Mouse (Mus musculus) inflammation-experienced regulatory T-cells, adult 6 months (primary cell): ENCODE results near the gene Trim45. TPM values are rescaled to one million over a fixed set of nuclear protein-coding genes. Genes with fewer than 3 reads are reported as not detected.
A peak's percentile ranks its signal among the peaks of the same experiment; 100 is the strongest.

Experiments used
- ATAC-seq: one replicate; pipeline ENCODE4 v1.8.0; 2017
- polyA plus RNA-seq, 3 experiments: library from polyadenylated mRNA; unstranded; fragments of 100-300 nt; shearing (Covaris generic); gene quantifications; one replicate each; pipeline ENCODE4 v1.2.1; 2017

The Trim45 gene
- polyA plus RNA-seq, 3 experiments from 2014 or later: 1.0 to 1.3 (median 1.1) TPM

- ATAC-seq: no peak
Measured at GRCm38 (mm10) chr3:100931332-100932076, 9.5 kb downstream of the Trim45 start.

- no peak for ATAC-seq
Measured at GRCm38 (mm10) chr3:100932077-100932944, 10.3 kb downstream of the Trim45 start.

- no peak for ATAC-seq
Measured at GRCm38 (mm10) chr3:100935521-100935920, 13.5 kb downstream of the Trim45 start.

- ATAC-seq: no peak
Measured at GRCm38 (mm10) chr3:100936201-100936600, 14.2 kb downstream of the Trim45 start.

GRCm38 (mm10) chr3:100938211-100938610 is 16.2 kb downstream of the Trim45 start:
- no peak for ATAC-seq

- no peak for ATAC-seq
Measured at GRCm38 (mm10) chr3:100940496-100941037, 18.6 kb downstream of the Trim45 start.

- no peak for ATAC-seq
Measured at GRCm38 (mm10) chr3:100947286-100947685, 25.3 kb downstream of the Trim45 start.

- ATAC-seq: no peak
Measured at GRCm38 (mm10) chr3:100951531-100951930, 29.5 kb downstream of the Trim45 start.

- no peak for ATAC-seq
Measured at GRCm38 (mm10) chr3:100954616-100955015, 32.6 kb downstream of the Trim45 start.

- no peak for ATAC-seq
Measured at GRCm38 (mm10) chr3:100961007-100961406, 39.0 kb downstream of the Trim45 start.

- no peak for ATAC-seq
Measured at GRCm38 (mm10) chr3:100961501-100961900, 39.5 kb downstream of the Trim45 start.

GRCm38 (mm10) chr3:100963849-100964542 is 42.0 kb downstream of the Trim45 start:
- ATAC-seq: no peak

GRCm38 (mm10) chr3:100969176-100969917 is 47.3 kb downstream of the Trim45 start, which contains the start of gene Ttf2:
Gene Ttf2 (minus strand): TSS chr3:100969663.
- peak; percentile 100 for ATAC-seq

- peak; percentile 37 for ATAC-seq
Measured at GRCm38 (mm10) chr3:100973906-100974305, 51.9 kb downstream of the Trim45 start.

- no peak for ATAC-seq
Measured at GRCm38 (mm10) chr3:100979290-100979689, 57.3 kb downstream of the Trim45 start.

Other genes starting within 250 kb of the Trim45 start
- gene Man1a2, start 236.7 kb upstream of the Trim45 start, polyA plus RNA-seq: 10 to 100 TPM; 18.4 to 32.3 (median 26.3) TPM
- not detected for gene Vtcn1, start 96.7 kb upstream of the Trim45 start, polyA plus RNA-seq
- gene Ttf2, start 47.5 kb downstream of the Trim45 start, polyA plus RNA-seq: 10 to 100 TPM; 12.2 to 18.2 (median 14.0) TPM
- 10 to 100 TPM; 10.9 to 26.5 (median 26.5) TPM for gene Cd101, start 107.4 kb downstream of the Trim45 start, polyA plus RNA-seq
- 1 to 10 TPM in 2 of 3 experiments, under 1 TPM in 1; 0.55 to 2.4 (median 1.0) TPM for gene Ptgfrn, start 188.1 kb downstream of the Trim45 start, polyA plus RNA-seq